Mouse (Mus musculus): ENCODE measurements around the gene Fat2. TPM values are rescaled to one million over a fixed set of nuclear protein-coding genes. Genes with fewer than 3 reads are reported as not detected.

The Fat2 gene
- polyA plus RNA-seq, 1 experiment from 2014 or later = not detected

GRCm38 (mm10) chr11:55236815-55237214 is 99.5 kb downstream of the Fat2 start:
- TF ChIP-seq CTCF (IDR thresholded peaks at IDR 0.05; ENCODE audit: low read depth) = no peak
- WGBS = 69% methylated on average over 1 of the region's 1 CpGs
- no peak overlapping the region for H3K27ac ChIP-seq (ENCODE audit: low read depth, low read length)
- no peak overlapping the region for H3K9ac ChIP-seq (ENCODE audit: low read depth, low read length)
- no peaks in the 10 kb centered on the region for H3K4me1 ChIP-seq (replicated peaks; ENCODE audit: control insufficient read depth, insufficient read depth, low read length)
- H3K9me3 ChIP-seq (ENCODE audit: control insufficient read depth) = no peaks in the 10 kb centered on the region
- no peaks in the 10 kb centered on the region for H3K27me3 ChIP-seq (replicated peaks; ENCODE audit: control insufficient read depth, insufficient read depth, low read length)
- H3K4me2 ChIP-seq (replicated peaks; ENCODE audit: low read depth) = no peak overlapping the region
- no peak for ATAC-seq
- H3K36me3 ChIP-seq (ENCODE audit: control insufficient read depth, insufficient read depth) = peaks cover 25% of the 10 kb centered on the region; the same call in 1 of the 2 replicates
- no peak overlapping the region for H3K4me3 ChIP-seq (ENCODE audit: low read depth, low read length)

GRCm38 (mm10) chr11:55234791-55235190 is 101.6 kb downstream of the Fat2 start:
- no peaks in the 10 kb centered on the region for H3K4me1 ChIP-seq (replicated peaks; ENCODE audit: control insufficient read depth, insufficient read depth, low read length)
- no peak for ATAC-seq
- H3K27me3 ChIP-seq (replicated peaks; ENCODE audit: control insufficient read depth, insufficient read depth, low read length) = no peaks in the 10 kb centered on the region
- no peaks in the 10 kb centered on the region for H3K9me3 ChIP-seq (ENCODE audit: control insufficient read depth)
- H3K36me3 ChIP-seq (ENCODE audit: control insufficient read depth, insufficient read depth) = peaks cover 32% of the 10 kb centered on the region
- no peak overlapping the region for H3K27ac ChIP-seq (ENCODE audit: low read depth, low read length)
- 83% methylated on average over 4 of the region's 4 CpGs for WGBS
- TF ChIP-seq CTCF (IDR thresholded peaks at IDR 0.05; ENCODE audit: low read depth) = no peak
- no peak overlapping the region for H3K4me3 ChIP-seq (ENCODE audit: low read depth, low read length)
- H3K4me2 ChIP-seq (replicated peaks; ENCODE audit: low read depth) = no peak overlapping the region
- H3K9ac ChIP-seq (ENCODE audit: low read depth, low read length) = no peak overlapping the region

GRCm38 (mm10) chr11:55234288-55234687 is 102.1 kb downstream of the Fat2 start:
- no peak for ATAC-seq
- H3K36me3 ChIP-seq (ENCODE audit: control insufficient read depth, insufficient read depth) = peaks cover 32% of the 10 kb centered on the region
- H3K4me2 ChIP-seq (replicated peaks; ENCODE audit: low read depth) = no peak overlapping the region

GRCm38 (mm10) chr11:55231034-55231433 is 105.3 kb downstream of the Fat2 start:
- WGBS = 95% methylated on average over 6 of the region's 6 CpGs
- Histone ChIP-seq H3K9ac (ENCODE audit: low read depth, low read length) (no peak overlapping the region), H3K4me1 (replicated peaks; ENCODE audit: control insufficient read depth, insufficient read depth, low read length) (no peaks in the 10 kb centered on the region), H3K27ac (ENCODE audit: low read depth, low read length) (no peak overlapping the region), H3K4me3 (ENCODE audit: low read depth, low read length) (no peak overlapping the region), H3K9me3 (ENCODE audit: control insufficient read depth) (no peaks in the 10 kb centered on the region), H3K36me3 (ENCODE audit: control insufficient read depth, insufficient read depth) (peaks cover 45% of the 10 kb centered on the region), H3K27me3 (replicated peaks; ENCODE audit: control insufficient read depth, insufficient read depth, low read length) (no peaks in the 10 kb centered on the region), H3K4me2 (replicated peaks; ENCODE audit: low read depth) (no peak overlapping the region)
- TF ChIP-seq CTCF (IDR thresholded peaks at IDR 0.05; ENCODE audit: low read depth) = no peak
- no peak for ATAC-seq

More at GRCm38 (mm10) chr11:55234288-55234687, 102.1 kb downstream of the Fat2 start:
- H3K27ac ChIP-seq (ENCODE audit: low read depth, low read length) = no peak overlapping the region
- H3K9me3 ChIP-seq (ENCODE audit: control insufficient read depth) = no peaks in the 10 kb centered on the region
- 86% methylated on average over 7 of the region's 7 CpGs for WGBS
- no peak overlapping the region for H3K9ac ChIP-seq (ENCODE audit: low read depth, low read length)
- no peaks in the 10 kb centered on the region for H3K4me1 ChIP-seq (replicated peaks; ENCODE audit: control insufficient read depth, insufficient read depth, low read length)
- TF ChIP-seq CTCF (IDR thresholded peaks at IDR 0.05; ENCODE audit: low read depth) = no peak
- no peaks in the 10 kb centered on the region for H3K27me3 ChIP-seq (replicated peaks; ENCODE audit: control insufficient read depth, insufficient read depth, low read length)
- H3K4me3 ChIP-seq (ENCODE audit: low read depth, low read length) = no peak overlapping the region

- ATAC-seq = no peak
- Histone ChIP-seq H3K36me3 (ENCODE audit: control insufficient read depth, insufficient read depth) (peaks cover 68% of the 10 kb centered on the region), H3K4me2 (replicated peaks; ENCODE audit: low read depth) (no peak overlapping the region), H3K27ac (ENCODE audit: low read depth, low read length) (no peak overlapping the region), H3K4me3 (ENCODE audit: low read depth, low read length) (no peak overlapping the region), H3K4me1 (replicated peaks; ENCODE audit: control insufficient read depth, insufficient read depth, low read length) (no peaks in the 10 kb centered on the region), H3K9me3 (ENCODE audit: control insufficient read depth) (no peaks in the 10 kb centered on the region), H3K9ac (ENCODE audit: low read depth, low read length) (no peak overlapping the region), H3K27me3 (replicated peaks; ENCODE audit: control insufficient read depth, insufficient read depth, low read length) (no peaks in the 10 kb centered on the region)
- WGBS = 95% methylated on average over 7 of the region's 7 CpGs
- no peak for TF ChIP-seq CTCF (IDR thresholded peaks at IDR 0.05; ENCODE audit: low read depth)
Measured at GRCm38 (mm10) chr11:55221306-55221705, 115.1 kb downstream of the Fat2 start.

- peak overlapping the region; percentile 60; the same call in 1 of the 2 replicates for H3K27ac ChIP-seq (ENCODE audit: low read depth, low read length)
- no peak for TF ChIP-seq CTCF (IDR thresholded peaks at IDR 0.05; ENCODE audit: low read depth)
- H3K9me3 ChIP-seq (ENCODE audit: control insufficient read depth) = no peaks in the 10 kb centered on the region
- peaks cover 42% of the 10 kb centered on the region for H3K36me3 ChIP-seq (ENCODE audit: control insufficient read depth, insufficient read depth)
- no peak overlapping the region for H3K4me3 ChIP-seq (ENCODE audit: low read depth, low read length)
- 0 out of 2 replicates have a peak, but pooled peaks cover 7% of the 10 kb centered on the region for H3K4me1 ChIP-seq (replicated peaks; ENCODE audit: control insufficient read depth, insufficient read depth, low read length)
- no peak for ATAC-seq
- no peaks in the 10 kb centered on the region for H3K27me3 ChIP-seq (replicated peaks; ENCODE audit: control insufficient read depth, insufficient read depth, low read length)
- WGBS = 68% methylated on average over 3 of the region's 3 CpGs
- no peak overlapping the region for H3K4me2 ChIP-seq (replicated peaks; ENCODE audit: low read depth)
- H3K9ac ChIP-seq (ENCODE audit: low read depth, low read length) = no peak overlapping the region
Measured at GRCm38 (mm10) chr11:55218473-55218872, 117.9 kb downstream of the Fat2 start.

GRCm38 (mm10) chr11:55217880-55218279 is 118.5 kb downstream of the Fat2 start:
- H3K27me3 ChIP-seq (replicated peaks; ENCODE audit: control insufficient read depth, insufficient read depth, low read length) = no peaks in the 10 kb centered on the region
- 73% methylated on average over 7 of the region's 7 CpGs for WGBS
- H3K9me3 ChIP-seq (ENCODE audit: control insufficient read depth) = no peaks in the 10 kb centered on the region
- ATAC-seq = peak; percentile 17; the same call in 1 of the 2 replicates
- H3K4me3 ChIP-seq (ENCODE audit: low read depth, low read length) = no peak overlapping the region
- TF ChIP-seq CTCF (IDR thresholded peaks at IDR 0.05; ENCODE audit: low read depth) = no peak
- H3K36me3 ChIP-seq (ENCODE audit: control insufficient read depth, insufficient read depth) = peaks cover 36% of the 10 kb centered on the region
- H3K9ac ChIP-seq (ENCODE audit: low read depth, low read length) = no peak overlapping the region
- peak overlapping the region; percentile 60 for H3K27ac ChIP-seq (ENCODE audit: low read depth, low read length)
- H3K4me1 ChIP-seq (replicated peaks; ENCODE audit: control insufficient read depth, insufficient read depth, low read length) = 0 out of 2 replicates have a peak, but pooled peaks cover 7% of the 10 kb centered on the region
- no peak overlapping the region for H3K4me2 ChIP-seq (replicated peaks; ENCODE audit: low read depth)
